Mouse (Mus musculus): ENCODE data around the gene Tm9sf1.

Tm9sf1 gene

GRCm38 (mm10) chr14:55590748-55591330, 52.8 kb downstream of the Tm9sf1 start, which contains the start of gene Psme2:
Gene Psme2, minus strand, starts transcription at chr14:55591113.
- peak; percentile 89 to 92 for DNase-seq (ENCODE audit: low spot score in 2 of 2)

- peak; percentile 38 to 61 for DNase-seq (ENCODE audit: low spot score in 2 of 2)
These were observed 53.7 kb downstream of the Tm9sf1 start for GRCm38 (mm10) chr14:55589771-55590448.

- DNase-seq (ENCODE audit: low spot score in 2 of 2), result no peak
These were observed 54.3 kb downstream of the Tm9sf1 start for GRCm38 (mm10) chr14:55589271-55589670.

GRCm38 (mm10) chr14:55586149-55586548, 57.5 kb downstream of the Tm9sf1 start:
- DNase-seq (ENCODE audit: low spot score in 2 of 2), result no peak
